Mouse (Mus musculus) kidney, embryonic 16.5 days (tissue): Measurements from ENCODE around the gene C030005K15Rik. TPM values are rescaled to one million over a fixed set of nuclear protein-coding genes. Genes with fewer than 3 reads are reported as not detected.

Source experiments
- ATAC-seq: fragments of 200-750 bp; cut with Nextera tagmentation; 2 replicates; pipeline ENCODE4 v1.8.0; 2017; ENCODE audit warnings: moderate TSS enrichment; ENCODE audit not compliant: low FRiP score, low TSS enrichment
- H3K27ac ChIP-seq: fragments of 300-500 bp; sonication (generic); 2 replicates; pipeline ENCODE4 v1.5.1; 2014; ENCODE audit warnings: low read length
- H3K27me3 ChIP-seq: fragments of 300-500 bp; sonication (generic); 2 replicates; pipeline ENCODE4 v1.6.1; 2014; ENCODE audit warnings: low read length, control low read depth, mixed read lengths; ENCODE audit not compliant: insufficient read depth
- H3K36me3 ChIP-seq: fragments of 300-500 bp; sonication (generic); 2 replicates; pipeline ENCODE4 v1.6.1; 2014; ENCODE audit warnings: low read length, control low read depth, mixed read lengths; ENCODE audit not compliant: insufficient read depth
- H3K4me1 ChIP-seq: fragments of 300-500 bp; sonication (generic); 2 replicates; pipeline ENCODE4 v1.6.1; 2014; ENCODE audit warnings: low read length, control low read depth, mixed read lengths; ENCODE audit not compliant: insufficient read depth
- H3K4me2 ChIP-seq: fragments of 300-500 bp; sonication (generic); replicated peaks from 2 replicates; pipeline ENCODE4 v1.6.1; 2014; ENCODE audit warnings: low read depth, low read length
- H3K4me3 ChIP-seq: fragments of 300-500 bp; sonication (generic); 2 replicates; pipeline ENCODE4 v1.5.1; 2014; ENCODE audit warnings: mild to moderate bottlenecking, low read length
- H3K9ac ChIP-seq: fragments of 300-500 bp; sonication (generic); replicated peaks from 2 replicates; pipeline ENCODE4 v1.6.1; 2014; ENCODE audit warnings: low read length
- H3K9me3 ChIP-seq: fragments of 300-500 bp; sonication (generic); 2 replicates; pipeline ENCODE4 v1.6.1; 2016; ENCODE audit warnings: low read length, control low read depth
- WGBS: fragments of 180-500 bp; shearing (Covaris S2); extraction: QIAGEN DNeasy Blood & Tissue Kit; methylation state at CpG from one replicate; pipeline ENCODE4 v1.1.7; 2014; 5-methylcytosine and 5-hydroxymethylcytosine counted together
- polyA plus RNA-seq: library from polyadenylated mRNA; unstranded; fragments of >200 nt; fragmentation: Nextera tagmentation; extraction: Ambion mirVana; gene quantifications from 2 replicates; pipeline ENCODE4 v1.2.1, GENCODE M21; 2015

The C030005K15Rik gene
- polyA plus RNA-seq, 1 experiment from 2014 or later = not detected

DNA sequence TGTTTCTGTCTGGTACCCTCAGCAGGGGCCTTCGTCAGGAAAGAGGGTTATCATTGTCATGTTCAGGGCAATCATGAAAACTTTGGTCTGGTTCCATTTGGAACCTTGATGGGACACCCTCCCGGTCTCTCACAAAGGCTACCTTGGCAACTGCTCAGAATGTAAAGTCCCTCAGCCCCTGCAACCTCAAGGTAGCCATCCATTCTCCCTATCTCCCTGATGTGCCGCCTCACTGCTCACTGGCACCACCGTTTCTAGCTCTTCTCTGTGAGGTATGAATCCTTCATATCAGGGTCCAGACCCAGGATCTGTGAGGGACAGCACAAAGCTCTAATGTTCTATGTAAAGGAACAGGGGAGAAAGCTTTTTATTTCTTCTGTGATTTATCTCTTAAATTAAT, 12.0 kb downstream of the C030005K15Rik start:
- Histone ChIP-seq H3K9ac (no peak overlapping the region), H3K4me3 (no peak overlapping the region), H3K36me3 (no peaks in the 10 kb centered on the region), H3K4me2 (no peak overlapping the region), H3K27ac (no peak overlapping the region), H3K4me1 (no peaks in the 10 kb centered on the region), H3K9me3 (no peaks in the 10 kb centered on the region), H3K27me3 (no peaks in the 10 kb centered on the region)
- 79% methylated on average over 4 of the region's 4 CpGs for WGBS
- ATAC-seq = no peak

- Histone ChIP-seq H3K36me3 (no peaks in the 10 kb centered on the region), H3K9me3 (no peaks in the 10 kb centered on the region), H3K4me2 (no peak overlapping the region), H3K9ac (no peak overlapping the region), H3K27me3 (no peaks in the 10 kb centered on the region), H3K27ac (no peak overlapping the region), H3K4me3 (no peak overlapping the region), H3K4me1 (no peaks in the 10 kb centered on the region)
- ATAC-seq = no peak
- WGBS = 2% methylated on average over 5 of the region's 5 CpGs
Observed at GRCm38 (mm10) chr10:97712687-97713086, 13.9 kb downstream of the C030005K15Rik start.

DNA sequence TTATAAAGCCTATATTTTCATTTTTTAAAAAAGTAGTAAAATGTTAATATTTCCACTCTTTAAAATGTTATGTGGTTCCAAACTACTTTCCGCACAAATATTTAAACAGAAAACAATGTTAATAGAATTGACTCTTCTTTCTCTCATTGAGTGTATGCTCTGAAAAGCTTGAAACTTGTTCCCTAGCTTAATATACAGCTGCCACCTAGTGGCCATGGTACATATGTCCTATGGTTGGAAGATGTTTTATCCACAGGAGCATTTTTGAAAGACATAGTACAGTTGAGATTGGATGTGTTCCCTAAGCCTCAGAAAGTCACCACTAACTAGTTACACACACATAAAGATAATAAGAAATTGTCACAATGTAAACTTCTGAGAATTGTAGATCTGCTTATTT, 22.0 kb downstream of the C030005K15Rik start:
- Histone ChIP-seq H3K27ac (no peak overlapping the region), H3K4me3 (no peak overlapping the region), H3K4me1 (no peaks in the 10 kb centered on the region), H3K27me3 (no peaks in the 10 kb centered on the region), H3K9ac (no peak overlapping the region), H3K36me3 (no peaks in the 10 kb centered on the region), H3K9me3 (no peaks in the 10 kb centered on the region), H3K4me2 (no peak overlapping the region)
- no peak for ATAC-seq
- WGBS = 65% methylated on average over 1 of the region's 1 CpGs

GRCm38 (mm10) chr10:97702321-97702720, 24.2 kb downstream of the C030005K15Rik start:
- ATAC-seq = no peak

DNA sequence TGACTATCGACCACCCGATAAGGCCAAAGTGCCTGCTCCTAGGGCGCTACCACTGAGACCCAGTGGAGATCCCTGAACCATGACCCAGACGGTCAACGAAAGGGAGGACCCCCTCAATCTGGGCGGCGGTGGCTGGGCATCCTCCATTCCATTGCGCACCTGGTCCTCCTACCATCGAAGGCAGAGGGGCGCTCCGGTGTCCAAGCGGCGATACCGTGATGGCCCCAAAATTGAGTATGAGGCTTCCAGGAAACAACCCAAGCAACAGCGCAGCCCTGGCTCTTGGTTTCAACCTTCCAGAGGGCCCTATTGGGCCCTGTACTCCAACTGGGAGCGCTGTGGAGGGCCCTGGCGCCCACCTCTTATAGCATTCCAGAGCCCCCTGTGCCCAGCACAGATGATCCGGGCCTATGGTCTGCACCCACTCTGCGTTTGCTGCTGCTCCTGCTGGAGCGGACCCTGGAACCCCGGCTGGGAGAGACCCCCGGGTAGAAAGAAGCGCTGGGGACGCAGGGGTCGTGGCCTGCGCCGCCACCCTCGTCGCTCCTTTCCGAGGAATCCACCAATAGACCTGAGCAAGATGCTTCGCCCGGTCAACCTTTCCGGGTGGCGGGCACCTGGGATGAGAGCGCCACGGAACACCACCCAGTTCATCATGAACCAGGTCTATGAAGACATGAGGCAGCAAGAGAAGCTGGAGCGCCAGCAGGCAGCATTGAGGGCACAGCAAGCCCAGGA, 33.0 kb downstream of the C030005K15Rik start:
- no peak for ATAC-seq

More at GRCm38 (mm10) chr10:97702321-97702720, 24.2 kb downstream of the C030005K15Rik start:
- Histone ChIP-seq H3K27ac (no peak overlapping the region), H3K27me3 (no peaks in the 10 kb centered on the region), H3K4me3 (no peak overlapping the region), H3K9me3 (no peaks in the 10 kb centered on the region), H3K36me3 (no peaks in the 10 kb centered on the region), H3K4me2 (no peak overlapping the region), H3K9ac (no peak overlapping the region), H3K4me1 (no peaks in the 10 kb centered on the region)

DNA sequence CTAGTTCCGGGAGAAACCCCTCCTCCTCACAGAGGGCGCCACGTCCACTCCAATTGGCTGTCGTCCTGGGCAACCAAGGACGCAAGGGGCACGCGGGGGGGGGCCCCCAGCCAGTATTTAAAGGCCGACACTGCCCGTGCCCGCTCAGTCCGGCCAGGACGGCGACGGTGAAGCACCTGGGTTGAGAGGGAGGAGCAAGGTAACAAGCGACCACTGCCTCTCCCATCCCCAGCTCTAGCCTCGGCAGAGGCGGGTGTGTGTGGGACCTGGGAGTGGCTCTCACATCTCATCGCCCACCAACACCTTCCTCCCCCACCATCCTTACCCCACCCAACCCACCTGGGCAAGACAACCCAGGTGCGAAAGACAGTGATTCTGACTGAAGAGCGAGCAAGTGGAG, 33.6 kb downstream of the C030005K15Rik start, which contains the start of gene Ccer1:
Gene Ccer1, plus strand, starts transcription at position 147 of the 400 bp plus-strand sequence.
- H3K36me3 ChIP-seq = no peaks in the 10 kb centered on the region
- H3K9ac ChIP-seq = no peak within 1 kb of the TSS
- no peaks in the 10 kb centered on the region for H3K27me3 ChIP-seq
- ATAC-seq = no peak
- no peaks in the 10 kb centered on the region for H3K4me1 ChIP-seq
- whole genome bisulfite sequencing = 79% methylated on average over 20 of the region's 20 CpGs
- H3K27ac ChIP-seq = no peak within 1 kb of the TSS
- no peak within 1 kb of the TSS for H3K4me3 ChIP-seq
- H3K9me3 ChIP-seq = no peaks in the 10 kb centered on the region
- H3K4me2 ChIP-seq = no peak within 1 kb of the TSS

More for the DNA sequence above, 33.0 kb downstream of the C030005K15Rik start:
- Histone ChIP-seq H3K4me2 (no peak overlapping the region), H3K36me3 (no peaks in the 10 kb centered on the region), H3K4me3 (no peak overlapping the region), H3K9me3 (no peaks in the 10 kb centered on the region), H3K27ac (no peak overlapping the region), H3K4me1 (no peaks in the 10 kb centered on the region), H3K9ac (no peak overlapping the region), H3K27me3 (no peaks in the 10 kb centered on the region)
- 93% methylated on average over 37 of the region's 37 CpGs for WGBS

- no peaks in the 10 kb centered on the region for H3K27me3 ChIP-seq
- no peak overlapping the region for H3K4me3 ChIP-seq
- 72% methylated on average over 3 of the region's 3 CpGs for WGBS
- no peak overlapping the region for H3K27ac ChIP-seq
- H3K36me3 ChIP-seq = no peaks in the 10 kb centered on the region
- H3K9ac ChIP-seq = no peak overlapping the region
- no peaks in the 10 kb centered on the region for H3K9me3 ChIP-seq
- no peaks in the 10 kb centered on the region for H3K4me1 ChIP-seq
- H3K4me2 ChIP-seq = no peak overlapping the region
- no peak for ATAC-seq
Observed at GRCm38 (mm10) chr10:97689425-97689824, 37.1 kb downstream of the C030005K15Rik start.

DNA sequence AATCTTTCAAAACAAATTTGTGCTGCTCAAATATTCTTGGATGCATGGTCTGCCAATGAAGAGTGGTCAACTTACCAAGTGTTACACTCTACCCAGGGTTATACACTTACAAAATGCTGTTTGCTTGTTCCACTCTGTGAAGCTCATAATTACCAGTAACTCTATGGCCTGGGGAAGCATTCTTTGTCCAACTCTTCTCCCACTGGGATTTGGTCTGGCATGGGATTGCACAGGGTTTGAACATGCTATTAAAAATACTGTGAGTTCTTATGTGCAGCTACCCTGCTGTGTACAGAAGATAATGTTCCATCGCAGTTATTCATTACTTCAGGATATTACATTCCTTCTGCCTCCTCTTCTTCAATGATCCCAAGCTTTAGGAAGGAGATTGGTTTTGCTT, 39.4 kb downstream of the C030005K15Rik start:
- H3K36me3 ChIP-seq = no peaks in the 10 kb centered on the region
- no peak overlapping the region for H3K4me3 ChIP-seq
- no peak for ATAC-seq
- no peaks in the 10 kb centered on the region for H3K4me1 ChIP-seq
- 92% methylated on average over 1 of the region's 1 CpGs for WGBS
- no peaks in the 10 kb centered on the region for H3K9me3 ChIP-seq
- no peak overlapping the region for H3K27ac ChIP-seq
- no peak overlapping the region for H3K9ac ChIP-seq
- H3K4me2 ChIP-seq = no peak overlapping the region
- H3K27me3 ChIP-seq = no peaks in the 10 kb centered on the region

- H3K9ac ChIP-seq = no peak overlapping the region
- H3K4me2 ChIP-seq = no peak overlapping the region
- H3K4me1 ChIP-seq = no peaks in the 10 kb centered on the region
- no peak for ATAC-seq
- no peaks in the 10 kb centered on the region for H3K27me3 ChIP-seq
- no peak overlapping the region for H3K27ac ChIP-seq
- H3K9me3 ChIP-seq = no peaks in the 10 kb centered on the region
- H3K4me3 ChIP-seq = no peak overlapping the region
- no peaks in the 10 kb centered on the region for H3K36me3 ChIP-seq
Observed at GRCm38 (mm10) chr10:97682981-97683380, 43.6 kb downstream of the C030005K15Rik start.
